Mouse (Mus musculus) liver, adult 2 months (tissue): Measurements from ENCODE around the gene Alpk1. TPM values are rescaled to one million over a fixed set of nuclear protein-coding genes. Genes with fewer than 3 reads are reported as not detected.

Source experiments
- DNase-seq: peaks from one replicate; pipeline ENCODE4 v3.0.0-alpha.2; 2011; ENCODE audit warnings: low read depth, low spot score; ENCODE audit errors: extremely low read depth
- H3K27ac ChIP-seq: fragments of 200-500 bp; replicated peaks from 2 replicates; pipeline ENCODE4 v1.5.1; 2012; ENCODE audit warnings: low read depth, mild to moderate bottlenecking, control low read depth, inconsistent platforms, low read length; ENCODE audit not compliant: insufficient read depth
- H3K27me3 ChIP-seq: fragments of 200-500 bp; 2 replicates; pipeline ENCODE4 v1.6.1; 2012; ENCODE audit warnings: mild to moderate bottlenecking, moderate library complexity, low read length, inconsistent platforms; ENCODE audit not compliant: control insufficient read depth, insufficient read depth
- H3K36me3 ChIP-seq: fragments of 200-500 bp; 2 replicates; pipeline ENCODE4 v1.6.1; 2012; ENCODE audit warnings: low read length, inconsistent platforms; ENCODE audit not compliant: control insufficient read depth, insufficient read depth
- H3K4me1 ChIP-seq: fragments of 200-500 bp; 2 replicates; pipeline ENCODE4 v1.6.1; 2011; ENCODE audit warnings: low read length; ENCODE audit not compliant: control insufficient read depth, insufficient read depth
- H3K4me3 ChIP-seq: fragments of 200-500 bp; 2 replicates; pipeline ENCODE4 v1.5.1; 2011; ENCODE audit warnings: low read depth, mild to moderate bottlenecking, control low read depth, low read length, moderate library complexity; ENCODE audit not compliant: insufficient read depth
- H3K79me2 ChIP-seq: fragments of 200-500 bp; 2 replicates; pipeline ENCODE4 v1.6.1; 2012; ENCODE audit warnings: inconsistent platforms, mild to moderate bottlenecking, low read length, moderate library complexity; ENCODE audit not compliant: control insufficient read depth, insufficient read depth
- H3K9ac ChIP-seq: fragments of 200-500 bp; 2 replicates; pipeline ENCODE4 v1.6.1; 2012; ENCODE audit warnings: low read depth, mild to moderate bottlenecking, control low read depth, inconsistent platforms, low read length
- CTCF ChIP-seq: fragments of 200-500 bp; IDR thresholded peaks from 2 replicates; pipeline ENCODE4 v1.5.1; 2011; ENCODE audit warnings: low read depth, low read length, control low read depth
- POLR2A ChIP-seq: fragments of 200-500 bp; IDR thresholded peaks from 2 replicates; pipeline ENCODE4 v1.6.1; 2011; ENCODE audit warnings: low read length, control low read depth; ENCODE audit not compliant: insufficient read depth; ENCODE audit errors: extremely low read depth
- whole genome bisulfite sequencing: fragments of 180-500 bp; shearing (Covaris S2); methylation state at CpG from one replicate; pipeline ENCODE4 v1.1.7; 2018; 5-methylcytosine and 5-hydroxymethylcytosine counted together
- polyA plus RNA-seq: library from polyadenylated mRNA; depleted of rRNA; stranded (reverse); fragments of >200 nt; gene quantifications from 2 replicates; pipeline ENCODE4 v1.2.3, GENCODE M21; 2012
- total RNA-seq: library from RNA; depleted of rRNA; stranded (reverse); fragments of >200 nt; gene quantifications from 2 replicates; pipeline ENCODE4 v1.2.3, GENCODE M21; 2014

The Alpk1 gene
- total and polyA plus RNA-seq, 2 experiments, result 0.39 to 1.9 TPM

- Histone ChIP-seq H3K36me3 (no peaks in the 10 kb centered on the region), H3K27me3 (peaks cover 34% of the 10 kb centered on the region), H3K27ac (no peak overlapping the region), H3K4me3 (no peak overlapping the region), H3K9ac (no peak overlapping the region), H3K79me2 (no peaks in the 10 kb centered on the region), H3K4me1 (peaks cover 10% of the 10 kb centered on the region; the same call in 1 of the 2 replicates)
- TF ChIP-seq POLR2A (no peak), CTCF (no peak)
- 15% methylated on average over 3 of the region's 3 CpGs for WGBS
- no peak for DNase-seq
These were observed 145.4 kb downstream of the Alpk1 start for GRCm38 (mm10) chr3:127634984-127635349.

- H3K27me3 ChIP-seq, result peaks cover 28% of the 10 kb centered on the region
- no peak overlapping the region for H3K27ac ChIP-seq
- peak overlapping the region; percentile 32; the same call in 1 of the 2 replicates for H3K4me3 ChIP-seq
- DNase-seq, result peak; percentile 11
- no peak overlapping the region for H3K9ac ChIP-seq
- H3K79me2 ChIP-seq, result no peaks in the 10 kb centered on the region
- H3K4me1 ChIP-seq, result peaks cover 10% of the 10 kb centered on the region; the same call in 1 of the 2 replicates
- no peaks in the 10 kb centered on the region for H3K36me3 ChIP-seq
- 2% methylated on average over 58 of the region's 58 CpGs for WGBS
- TF ChIP-seq POLR2A (no peak), CTCF (peak; percentile 81)
These were observed 146.0 kb downstream of the Alpk1 start for GRCm38 (mm10) chr3:127634101-127634983.

- Histone ChIP-seq H3K36me3 (no peaks in the 10 kb centered on the region), H3K27me3 (peaks cover 33% of the 10 kb centered on the region), H3K4me1 (peaks cover 10% of the 10 kb centered on the region; the same call in 1 of the 2 replicates), H3K27ac (no peak within 1 kb of the TSS), H3K9ac (no peak within 1 kb of the TSS), H3K79me2 (no peaks in the 10 kb centered on the region), H3K4me3 (peak within 1 kb of the TSS; percentile 47; the same call in 1 of the 2 replicates)
- no peak for DNase-seq
- no peak for TF ChIP-seq CTCF
- TF ChIP-seq POLR2A, result no peak
- 2% methylated on average over 92 of the region's 92 CpGs for WGBS
These were observed 147.0 kb downstream of the Alpk1 start, which contains the start of gene Neurog2 for GRCm38 (mm10) chr3:127633080-127634032. Gene Neurog2 (plus strand): TSS chr3:127633135.

GRCm38 (mm10) chr3:127632531-127632930, 147.8 kb downstream of the Alpk1 start:
- no peak overlapping the region for H3K27ac ChIP-seq
- H3K4me3 ChIP-seq, result peak overlapping the region; percentile 47; the same call in 1 of the 2 replicates
- peaks cover 10% of the 10 kb centered on the region; the same call in 1 of the 2 replicates for H3K4me1 ChIP-seq
- WGBS, result 1% methylated on average over 32 of the region's 32 CpGs
- peaks cover 36% of the 10 kb centered on the region for H3K27me3 ChIP-seq
- TF ChIP-seq CTCF (no peak), POLR2A (no peak)
- H3K9ac ChIP-seq, result no peak overlapping the region
- no peak for DNase-seq
- no peaks in the 10 kb centered on the region for H3K79me2 ChIP-seq
- no peaks in the 10 kb centered on the region for H3K36me3 ChIP-seq

- no peak overlapping the region for H3K27ac ChIP-seq
- 5% methylated on average over 10 of the region's 10 CpGs for WGBS
- H3K4me1 ChIP-seq, result peaks cover 10% of the 10 kb centered on the region; the same call in 1 of the 2 replicates
- no peaks in the 10 kb centered on the region for H3K79me2 ChIP-seq
- H3K36me3 ChIP-seq, result no peaks in the 10 kb centered on the region
- peaks cover 42% of the 10 kb centered on the region for H3K27me3 ChIP-seq
- no peak overlapping the region for H3K4me3 ChIP-seq
- TF ChIP-seq CTCF (no peak), POLR2A (no peak)
- DNase-seq, result no peak
- no peak overlapping the region for H3K9ac ChIP-seq
These were observed 148.7 kb downstream of the Alpk1 start for GRCm38 (mm10) chr3:127631582-127631981.
